Mouse (Mus musculus): Measurements from ENCODE around the gene Psors1c2.

Gene Psors1c2

GRCm38 (mm10) chr17:35517526-35517925, 15.5 kb upstream of the Psors1c2 start:
- peak; percentile 27 for DNase-seq (ENCODE audit: low spot score)

GRCm38 (mm10) chr17:35524354-35524753, 8.6 kb upstream of the Psors1c2 start:
- no peak for DNase-seq (ENCODE audit: low spot score)

- no peak for DNase-seq (ENCODE audit: low spot score)
Measured at GRCm38 (mm10) chr17:35526644-35527043, 6.4 kb upstream of the Psors1c2 start.

- DNase-seq (ENCODE audit: low spot score) = no peak
Measured at GRCm38 (mm10) chr17:35532360-35532759, 641 bp upstream of the Psors1c2 start.

GRCm38 (mm10) chr17:35534343-35534742, 1.3 kb downstream of the Psors1c2 start:
- peak; percentile 87 for DNase-seq (ENCODE audit: low spot score)

GRCm38 (mm10) chr17:35537421-35537820, 4.4 kb downstream of the Psors1c2 start:
- DNase-seq (ENCODE audit: low spot score) = no peak

- DNase-seq (ENCODE audit: low spot score) = no peak
Measured at GRCm38 (mm10) chr17:35538476-35538875, 5.5 kb downstream of the Psors1c2 start.

GRCm38 (mm10) chr17:35539540-35539939, 6.5 kb downstream of the Psors1c2 start:
- DNase-seq (ENCODE audit: low spot score) = no peak

GRCm38 (mm10) chr17:35542761-35543411, 9.9 kb downstream of the Psors1c2 start:
- no peak for DNase-seq (ENCODE audit: low spot score)

GRCm38 (mm10) chr17:35543412-35543861, 10.4 kb downstream of the Psors1c2 start:
- DNase-seq (ENCODE audit: low spot score) = peak; percentile 30

- DNase-seq (ENCODE audit: low spot score) = no peak
Measured at GRCm38 (mm10) chr17:35544001-35544400, 11.0 kb downstream of the Psors1c2 start.

- DNase-seq (ENCODE audit: low spot score) = peak; percentile 76
Measured at GRCm38 (mm10) chr17:35544680-35545079, 11.7 kb downstream of the Psors1c2 start.

- DNase-seq (ENCODE audit: low spot score) = no peak
Measured at GRCm38 (mm10) chr17:35547465-35547864, 14.5 kb downstream of the Psors1c2 start.

- DNase-seq (ENCODE audit: low spot score) = no peak
Measured at GRCm38 (mm10) chr17:35548636-35549035, 15.6 kb downstream of the Psors1c2 start.

- no peak for DNase-seq (ENCODE audit: low spot score)
Measured at GRCm38 (mm10) chr17:35549437-35550142, 16.6 kb downstream of the Psors1c2 start.

GRCm38 (mm10) chr17:35550143-35550494, 17.1 kb downstream of the Psors1c2 start:
- DNase-seq (ENCODE audit: low spot score) = no peak

- DNase-seq (ENCODE audit: low spot score) = no peak
Measured at GRCm38 (mm10) chr17:35550871-35551270, 17.9 kb downstream of the Psors1c2 start.

- no peak for DNase-seq (ENCODE audit: low spot score)
Measured at GRCm38 (mm10) chr17:35551881-35552414, 18.9 kb downstream of the Psors1c2 start, which contains the start of gene Cdsn. Cdsn (plus strand) TSS chr17:35552128.

GRCm38 (mm10) chr17:35554321-35554720, 21.3 kb downstream of the Psors1c2 start:
- DNase-seq (ENCODE audit: low spot score) = no peak

- no peak for DNase-seq (ENCODE audit: low spot score)
Measured at GRCm38 (mm10) chr17:35554761-35555397, 21.9 kb downstream of the Psors1c2 start.

GRCm38 (mm10) chr17:35556186-35556765, 23.3 kb downstream of the Psors1c2 start:
- no peak for DNase-seq (ENCODE audit: low spot score)

- peak; percentile 74 for DNase-seq (ENCODE audit: low spot score)
Measured at GRCm38 (mm10) chr17:35556812-35557211, 23.8 kb downstream of the Psors1c2 start.

Measured in embryo, embryonic 10.5 days (tissue).